Mouse (Mus musculus) small intestine, adult 2 months (tissue): ENCODE results near the gene Dnajc13.

ENCODE experiments used
- CTCF ChIP-seq: fragments of 200-500 bp; IDR thresholded peaks from 2 replicates; pipeline ENCODE4 v1.5.1; 2012; ENCODE audit warnings: low read depth, mild to moderate bottlenecking, control low read depth, inconsistent platforms, low read length, moderate library complexity, mixed read lengths; ENCODE audit not compliant: insufficient replicate concordance, insufficient read length; ENCODE audit errors: extremely low read depth
- POLR2A ChIP-seq: fragments of 200-500 bp; IDR thresholded peaks from 2 replicates; pipeline ENCODE4 v1.6.1; 2012; ENCODE audit warnings: low read depth, mild to moderate bottlenecking, control low read depth, inconsistent platforms, low read length, moderate library complexity

- TF ChIP-seq CTCF (no peak), POLR2A (no peak)
Observed at GRCm38 (mm10) chr9:104156506-104156905, 106.2 kb downstream of the Dnajc13 start.
